Mouse (Mus musculus) spleen, adult 18-20 months (tissue): ENCODE data around the gene Galnt6.

Source experiments
- DNase-seq, 2 experiments: peaks; one replicate each; pipeline ENCODE4 v3.0.0; 2022; ENCODE audit warnings: mixed read lengths in 2 of 2

The Galnt6 gene

DNA sequence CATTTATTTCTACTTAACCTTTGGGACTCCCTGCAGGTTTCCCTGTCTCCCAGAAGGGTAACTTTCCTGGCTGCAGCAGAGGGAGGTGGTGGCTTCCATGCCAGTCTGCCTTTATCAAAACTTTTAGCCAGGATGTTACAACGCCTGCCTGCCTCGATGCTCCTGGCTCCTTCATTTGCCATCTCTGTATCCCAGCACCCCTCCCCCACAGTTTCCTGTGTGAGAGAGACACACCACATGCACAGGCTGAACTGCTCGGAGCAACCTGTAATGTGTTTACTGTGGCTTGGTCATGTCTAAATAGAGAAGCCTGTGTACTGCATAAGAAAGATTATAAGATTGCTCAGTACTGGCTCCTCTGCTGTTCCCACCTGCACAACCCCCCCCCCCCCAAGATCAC, 48.8 kb downstream of the Galnt6 start:
- DNase-seq: no peak

DNA sequence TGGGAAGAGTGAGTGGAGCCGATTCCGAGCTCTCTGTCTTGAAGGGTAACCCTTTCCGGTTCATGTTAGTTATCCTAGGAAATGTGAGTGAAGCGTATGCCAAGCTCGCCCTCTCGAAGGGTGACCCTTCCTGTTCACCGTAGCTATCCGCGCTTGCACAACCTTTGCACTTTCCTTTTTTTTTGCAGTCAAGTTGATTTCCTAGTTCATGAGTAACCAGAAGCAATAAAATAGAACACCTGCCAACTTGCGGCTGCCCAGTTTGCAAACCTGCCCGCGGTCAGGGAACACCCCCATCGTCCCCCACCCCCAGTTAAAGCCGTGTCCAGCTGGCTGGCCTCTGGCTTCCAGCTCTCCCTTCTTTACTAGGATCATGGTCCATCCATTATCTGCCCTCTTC, 50.2 kb downstream of the Galnt6 start:
- DNase-seq: no peak

DNA sequence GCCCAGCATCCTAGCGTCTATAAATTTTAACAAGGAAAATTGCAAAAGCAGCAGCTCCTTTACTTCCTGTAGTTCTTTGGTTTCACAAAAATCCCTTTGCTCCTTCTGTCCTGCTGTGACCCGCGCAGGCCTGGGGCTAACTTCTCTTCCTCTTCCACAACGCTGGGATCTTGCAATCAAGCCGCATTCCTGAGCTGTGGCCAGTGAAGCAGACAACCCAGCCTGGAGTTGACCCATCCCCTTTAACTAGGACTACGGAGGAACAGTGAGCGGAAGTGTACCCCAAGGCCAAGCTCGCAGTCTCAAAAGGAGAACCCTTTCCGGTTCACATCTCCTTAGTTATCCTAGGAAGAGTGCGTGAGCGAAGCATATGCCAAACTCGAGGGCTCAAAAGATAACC, 50.6 kb downstream of the Galnt6 start:
- DNase-seq: no peak

DNA sequence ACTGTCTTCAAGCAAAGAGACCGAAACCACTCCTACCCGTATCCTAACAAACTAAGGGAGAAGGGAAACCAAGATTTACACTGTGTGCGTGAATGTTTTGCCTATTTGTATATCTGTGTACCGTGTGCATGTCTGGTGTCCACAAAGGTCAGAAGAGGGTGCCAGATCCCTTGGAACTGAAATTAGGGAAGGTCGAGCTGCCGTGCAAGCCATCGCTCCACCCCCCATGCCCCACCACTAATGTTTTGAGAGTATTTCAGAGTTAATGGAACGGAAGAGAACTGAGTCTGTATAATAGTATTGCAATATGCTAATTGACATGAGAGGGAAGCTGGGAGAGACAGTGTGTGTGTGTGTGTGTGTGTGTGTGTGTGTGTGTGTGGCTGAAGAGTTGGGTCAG, 51.5 kb downstream of the Galnt6 start:
- no peak for DNase-seq

DNA sequence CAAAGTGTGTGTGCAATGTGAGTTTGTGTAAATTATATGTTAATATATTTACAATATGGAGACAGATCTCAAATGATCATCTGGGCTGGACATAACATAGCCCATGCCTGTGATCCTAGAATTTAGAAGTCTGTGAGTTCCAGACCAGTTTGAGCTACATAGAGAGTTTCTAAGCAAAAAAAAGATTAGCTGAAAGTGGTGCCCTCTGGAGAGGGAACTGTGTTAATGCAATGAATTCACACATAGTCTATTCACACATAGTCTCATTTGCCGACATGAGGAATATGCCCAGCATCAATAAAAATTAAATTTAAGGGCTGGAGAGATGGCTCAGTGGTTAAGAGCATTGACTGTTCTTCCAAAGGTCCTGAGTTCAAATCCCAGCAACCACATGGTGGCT, 52.7 kb downstream of the Galnt6 start:
- DNase-seq: no peak

DNA sequence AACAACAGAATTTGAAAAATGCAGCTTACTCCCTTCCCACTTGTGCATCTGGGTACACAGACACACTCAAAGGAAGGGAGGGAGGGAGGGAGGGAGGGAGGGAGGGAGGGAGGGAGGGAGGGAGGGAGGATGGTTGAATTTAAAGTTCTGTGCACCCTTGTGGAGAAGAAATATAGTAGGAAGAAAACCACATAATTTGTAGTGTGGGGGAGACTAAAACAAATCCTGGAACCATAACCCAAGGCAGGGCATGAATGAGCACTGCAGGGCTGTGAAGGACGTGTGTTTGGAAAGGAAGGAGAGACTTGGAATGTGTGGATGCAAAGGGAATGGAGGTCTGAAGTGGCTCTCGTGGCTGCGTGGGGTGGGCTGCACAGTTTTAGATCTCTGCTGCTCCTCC, 53.7 kb downstream of the Galnt6 start:
- DNase-seq: no peak

DNA sequence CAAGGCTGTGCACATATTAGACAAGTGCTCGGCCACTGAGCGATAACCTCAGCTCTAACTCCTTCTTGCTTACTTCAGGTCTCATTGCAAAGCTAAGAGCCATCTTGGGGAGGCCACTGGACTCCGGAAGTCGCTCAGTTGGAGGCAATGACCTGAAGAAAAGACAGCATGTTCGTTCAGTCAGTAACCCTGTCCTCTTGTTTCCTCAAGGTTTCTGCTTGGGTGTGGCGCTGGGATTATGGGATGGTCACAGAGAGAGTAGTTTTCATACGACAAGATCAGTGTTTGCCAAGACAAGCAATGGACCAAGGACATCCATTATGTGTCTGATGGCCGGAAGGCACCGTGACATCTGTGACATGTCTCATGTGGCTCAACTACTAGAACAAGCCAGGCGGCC, 54.6 kb downstream of the Galnt6 start:
- no peak for DNase-seq

DNA sequence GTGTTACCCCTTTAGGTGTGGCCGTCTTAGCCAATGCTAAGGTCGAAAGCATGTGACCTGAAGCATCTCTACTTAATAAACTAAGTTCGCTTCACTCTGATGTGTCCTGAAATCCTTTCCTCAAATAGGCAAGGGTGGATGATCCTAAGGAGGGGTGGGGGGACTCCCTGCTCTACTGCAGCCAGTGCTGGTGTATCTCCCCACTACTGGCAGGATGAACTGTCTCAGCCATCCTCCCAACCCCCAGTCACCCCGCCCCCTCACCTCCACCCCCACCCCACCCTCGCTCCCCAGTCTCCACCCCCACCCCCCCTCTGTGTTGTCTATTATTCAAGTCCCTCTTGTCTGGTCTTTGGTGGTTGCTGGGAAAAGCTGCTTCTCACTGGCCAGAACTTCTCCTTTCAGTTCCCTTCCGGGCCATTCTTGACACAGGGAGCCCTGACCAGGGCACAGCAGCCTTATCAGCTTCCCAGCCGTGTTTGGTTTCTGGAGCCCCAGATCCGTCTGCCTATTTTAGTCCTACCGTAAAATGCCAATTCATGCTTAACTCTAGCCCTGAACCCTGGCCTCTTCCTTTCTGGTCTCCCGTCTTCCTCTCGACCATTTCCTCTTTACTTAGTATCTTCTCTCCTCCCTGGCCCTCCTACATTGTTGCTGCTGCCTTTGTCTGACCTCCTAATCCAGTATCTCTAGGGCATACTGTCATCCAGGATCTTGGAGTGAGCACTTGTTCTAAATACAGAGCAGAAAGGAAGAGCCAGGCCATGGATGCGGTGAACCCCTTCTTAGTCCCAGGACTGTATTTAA, 55.4 kb downstream of the Galnt6 start:
- no peak for DNase-seq

DNA sequence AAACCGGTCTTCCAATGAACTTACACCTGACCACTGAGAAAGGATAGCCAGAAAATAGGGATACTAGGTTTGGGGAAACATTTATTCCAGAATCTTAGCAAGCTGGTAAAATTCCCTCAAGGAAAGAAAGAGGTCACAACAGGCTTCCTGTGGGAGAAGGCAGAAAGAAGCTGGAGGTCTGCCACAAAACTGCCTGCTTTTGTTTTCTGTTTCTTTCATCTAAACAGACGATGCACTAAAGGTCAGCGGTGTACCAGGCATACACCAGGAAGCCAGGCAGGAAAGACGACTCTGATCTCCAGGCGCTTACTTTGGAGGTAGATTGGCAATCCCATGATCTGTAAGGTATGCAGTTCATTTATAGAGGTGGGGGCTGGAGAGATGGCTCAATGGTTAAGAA, 58.3 kb downstream of the Galnt6 start:
- DNase-seq: no peak

DNA sequence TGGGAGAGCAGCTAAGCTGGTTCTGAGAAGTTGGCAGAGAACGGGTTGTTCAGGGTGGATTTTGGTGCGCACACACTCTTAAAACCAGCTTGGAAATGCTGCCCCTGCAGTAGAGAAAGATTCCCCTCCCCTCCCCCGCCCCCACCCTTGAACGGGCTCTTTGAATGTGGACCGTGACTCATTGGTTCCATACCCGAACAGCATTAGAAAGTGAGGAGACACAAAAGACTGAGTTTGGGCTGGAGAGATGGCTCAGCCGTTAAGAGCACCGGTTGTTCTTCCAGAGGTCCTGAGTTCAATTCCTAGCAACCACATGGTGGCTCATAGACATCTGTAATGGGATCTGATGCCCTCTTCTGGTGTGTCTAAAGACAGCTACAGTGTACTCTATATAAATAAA, 59.2 kb downstream of the Galnt6 start:
- no peak for DNase-seq

DNA sequence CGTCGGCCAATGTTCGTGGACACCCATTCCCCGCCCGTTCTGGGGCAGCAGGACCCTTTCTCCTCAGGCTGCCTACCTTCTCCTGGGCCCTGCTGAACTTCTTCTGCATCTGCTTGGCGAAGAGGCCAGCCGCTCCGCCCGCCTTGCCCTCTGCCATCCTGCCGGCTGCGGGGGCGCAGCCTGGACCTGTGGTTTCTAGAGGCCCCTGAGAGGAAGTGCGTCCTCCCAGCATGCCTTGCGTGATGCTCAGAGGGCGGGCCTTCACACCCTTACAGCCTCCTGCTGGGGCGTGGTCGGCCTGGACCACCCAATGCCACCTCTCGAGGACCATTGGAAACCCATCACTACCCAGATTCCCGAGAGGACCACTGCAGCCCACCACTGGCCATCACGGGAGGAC, 59.8 kb downstream of the Galnt6 start, which contains the start of gene Bin2:
Gene Bin2, minus strand, starts transcription at position 217 of the 400 bp plus-strand sequence.
- peak; percentile 84 to 90 for DNase-seq

DNA sequence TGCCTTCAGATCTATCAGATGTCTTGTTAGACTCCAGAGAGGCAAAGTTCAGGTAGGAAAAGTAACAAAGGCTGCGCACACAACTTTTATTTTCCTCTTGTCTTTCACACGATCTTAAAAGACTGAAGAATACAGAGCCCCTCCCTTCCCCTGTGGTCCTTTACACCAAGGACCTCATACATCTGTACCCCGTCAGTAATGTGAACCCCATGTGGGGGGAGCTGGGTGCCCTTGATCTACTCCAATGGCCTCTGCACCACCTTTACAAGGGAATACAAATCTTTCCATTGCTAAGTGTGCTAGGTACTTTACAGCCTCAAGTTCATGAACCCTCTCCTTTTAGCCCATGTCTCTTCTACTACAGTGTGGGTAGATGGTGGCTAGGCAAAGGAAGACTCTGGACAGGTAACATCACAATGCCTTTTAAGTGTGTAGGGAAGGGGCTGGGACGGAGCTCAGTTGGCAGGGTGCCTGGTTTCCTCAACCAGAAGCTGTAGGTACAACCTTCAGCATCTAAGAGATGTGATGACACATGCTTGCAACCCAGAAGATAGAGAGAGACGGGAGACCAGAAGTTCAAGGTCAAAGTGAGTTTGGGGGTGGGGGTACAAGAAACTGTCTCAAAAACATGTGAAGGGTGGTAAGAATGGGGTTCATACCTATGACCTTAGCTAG, 61.2 kb downstream of the Galnt6 start:
- peak in 1 of 2 experiments; percentile 48 for DNase-seq

DNA sequence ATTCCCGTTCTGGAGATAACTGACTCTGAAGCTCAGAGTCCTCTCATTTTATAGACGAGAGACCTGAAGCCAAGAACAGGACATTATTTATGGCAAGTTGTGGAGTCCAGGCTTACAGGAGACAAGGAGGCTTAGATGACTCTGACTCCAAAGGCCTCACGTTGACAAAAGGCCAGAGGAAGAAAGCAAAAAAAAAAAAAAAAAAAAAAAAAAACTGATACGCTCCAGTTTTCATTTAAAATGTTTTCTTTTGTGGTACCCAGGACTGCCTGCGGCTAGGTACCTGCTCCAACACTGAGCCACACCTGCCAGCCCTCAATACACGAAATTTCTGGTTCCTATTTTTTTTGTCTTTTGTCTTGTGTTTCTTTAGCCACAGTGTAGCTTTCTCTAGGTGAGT, 61.8 kb downstream of the Galnt6 start:
- no peak for DNase-seq

DNA sequence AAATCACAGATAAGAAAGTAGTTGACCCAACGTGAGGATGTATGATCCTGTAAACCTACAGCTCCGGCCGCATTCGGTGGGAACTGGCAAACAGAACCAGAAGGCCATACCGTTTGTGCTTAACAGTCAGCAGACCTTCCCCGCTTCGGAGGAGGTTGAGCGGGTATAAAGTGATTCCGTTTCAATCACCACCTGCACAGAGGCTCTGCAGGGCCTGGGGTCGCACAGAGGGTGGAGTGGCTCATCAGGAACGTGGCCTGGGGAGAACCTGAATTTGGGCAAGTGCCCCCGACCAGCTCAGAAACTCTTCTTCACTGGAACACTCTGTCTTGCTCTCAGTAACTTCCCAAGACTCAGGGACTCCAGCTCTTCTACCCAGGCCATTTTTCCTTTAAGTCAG, 62.3 kb downstream of the Galnt6 start:
- no peak for DNase-seq

DNA sequence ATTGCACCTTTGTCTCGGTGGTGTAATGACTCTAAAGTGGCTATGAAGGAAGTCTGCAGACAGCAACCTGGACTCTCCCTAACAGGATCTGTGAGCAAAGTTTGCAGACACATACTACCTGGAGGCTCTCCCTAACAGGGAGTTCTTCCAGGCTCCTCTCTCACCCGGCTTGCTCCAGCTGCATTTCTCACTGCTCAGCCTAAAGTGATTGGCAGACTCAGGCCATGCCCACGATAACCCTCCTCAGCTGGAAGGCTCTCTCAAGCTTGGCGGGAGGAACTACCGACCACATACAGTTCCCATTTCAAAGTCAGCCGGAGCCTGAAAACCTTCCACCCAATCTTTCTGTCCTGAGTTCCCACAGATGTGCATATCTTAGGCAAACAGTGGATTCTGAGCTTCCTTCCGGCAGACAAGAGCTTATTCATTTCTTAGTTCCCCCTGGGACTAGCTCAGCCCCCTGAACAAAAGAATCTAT, 62.9 kb downstream of the Galnt6 start:
- peak; percentile 30 to 46 for DNase-seq

DNA sequence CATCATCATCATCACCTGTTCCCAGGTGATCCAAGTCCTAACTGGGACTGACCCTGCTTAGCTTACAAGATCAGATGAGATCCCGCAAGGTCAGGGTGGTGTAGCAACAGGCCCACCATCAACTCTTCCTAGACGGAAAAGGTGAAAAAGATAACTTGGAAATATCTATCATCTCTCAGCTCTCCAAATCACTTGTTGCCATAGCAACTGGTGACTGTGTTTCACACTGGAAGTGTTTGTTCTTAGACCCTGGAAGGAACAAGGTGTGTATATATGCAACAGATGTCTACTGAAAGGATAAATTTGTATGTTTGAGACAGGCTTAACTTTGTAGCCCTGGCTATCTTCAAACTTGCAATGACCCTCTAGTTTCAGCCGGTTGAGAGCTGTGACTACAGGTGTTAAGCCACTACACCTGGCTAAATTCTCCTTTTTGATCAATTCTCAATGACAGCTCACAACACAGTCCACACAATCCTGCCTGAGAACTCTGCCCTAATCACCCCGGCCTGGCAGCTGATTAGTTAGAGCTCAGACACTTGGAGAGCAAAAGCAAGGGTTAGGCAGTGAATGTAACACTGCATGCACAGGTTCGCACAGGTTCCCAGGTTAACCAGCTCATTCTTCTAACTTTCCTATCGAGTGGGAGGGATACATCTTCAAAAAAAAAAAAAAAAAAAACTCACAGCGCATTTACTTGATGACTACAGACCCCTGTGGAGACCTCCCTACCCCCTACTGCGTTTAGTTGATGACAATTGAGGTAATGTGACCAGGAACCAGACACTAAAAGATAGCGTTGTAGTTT, 63.6 kb downstream of the Galnt6 start:
- DNase-seq: no peak

DNA sequence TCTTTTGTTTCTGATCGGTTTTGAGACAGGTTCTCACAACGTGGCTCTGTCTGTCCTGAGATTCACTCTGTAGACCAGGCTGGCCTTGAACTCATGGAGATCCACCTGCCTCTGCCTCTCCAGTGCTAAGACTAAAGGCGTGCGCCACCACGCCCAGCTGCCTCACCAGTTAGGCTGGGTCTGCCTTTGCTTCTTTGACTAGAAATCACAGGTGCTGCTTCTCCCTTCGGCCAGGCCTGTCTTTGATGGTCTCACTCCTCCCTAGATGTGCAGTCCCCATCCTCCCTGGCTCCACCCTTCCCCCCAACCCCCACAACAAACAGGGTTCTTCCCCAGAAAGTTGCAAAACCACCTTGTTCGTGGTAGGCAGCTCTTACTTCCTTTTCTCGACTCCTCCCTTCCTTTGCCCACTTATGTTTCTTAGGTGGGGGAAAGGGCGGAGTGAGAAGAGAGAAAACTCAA, 64.3 kb downstream of the Galnt6 start:
- DNase-seq: peak; percentile 79 to 83

DNA sequence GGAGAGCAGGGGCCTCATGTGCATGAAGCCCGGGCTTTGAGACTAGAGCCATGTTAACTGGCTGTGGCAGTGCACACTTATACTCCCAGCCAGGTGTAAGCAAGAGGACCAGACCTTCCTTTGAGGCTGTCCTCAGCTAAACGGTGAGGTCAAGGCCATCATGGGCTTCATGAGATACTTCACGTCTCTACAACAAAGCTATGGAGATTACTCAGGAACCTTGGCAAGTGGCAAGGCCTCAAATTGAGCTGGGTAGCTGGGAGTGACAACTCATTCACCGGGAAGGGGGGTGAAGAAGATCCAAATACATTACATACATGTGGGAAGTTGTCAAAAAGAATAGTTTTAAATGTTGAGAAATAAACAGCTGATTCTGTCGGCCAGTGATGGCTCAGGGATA, 68.4 kb downstream of the Galnt6 start:
- DNase-seq: no peak

DNA sequence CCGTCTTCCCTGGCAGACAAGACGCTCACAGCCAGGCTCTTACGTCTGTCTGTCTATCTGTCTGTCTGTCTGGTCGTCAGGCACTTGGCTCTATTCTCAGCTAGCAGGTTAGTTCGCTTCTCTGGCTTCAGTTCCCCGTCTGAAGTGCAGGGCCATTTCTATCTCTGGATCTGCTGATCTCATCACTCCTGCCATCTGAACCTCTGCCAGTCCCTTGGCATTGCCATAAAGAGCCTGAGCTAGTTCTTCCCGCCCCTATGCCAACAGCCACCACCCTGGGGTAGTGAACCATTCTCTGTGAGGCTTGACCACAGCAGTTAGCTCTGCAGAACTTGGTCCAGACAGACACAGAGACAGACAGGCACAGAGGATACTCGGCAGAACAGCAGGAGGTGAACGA, 68.9 kb downstream of the Galnt6 start:
- no peak for DNase-seq

DNA sequence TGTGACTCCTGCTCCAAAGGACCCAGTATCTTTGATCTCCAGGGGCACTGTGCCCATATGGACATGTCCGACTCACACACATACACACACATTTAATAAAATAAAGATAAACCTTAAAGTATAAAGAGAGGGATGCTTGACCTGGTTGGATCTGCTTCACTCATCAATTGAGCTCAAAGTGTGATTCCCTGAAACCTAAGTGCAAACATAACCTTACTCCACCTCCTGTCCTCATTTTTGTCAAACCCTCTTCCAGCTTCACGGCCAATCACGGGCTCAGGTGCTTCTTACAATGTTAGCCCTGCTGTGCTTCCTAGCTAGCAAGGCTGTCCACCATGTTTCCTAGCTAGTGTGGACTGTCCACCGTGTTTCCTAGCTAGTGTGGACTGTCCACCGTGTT, 74.0 kb downstream of the Galnt6 start:
- no peak for DNase-seq

DNA sequence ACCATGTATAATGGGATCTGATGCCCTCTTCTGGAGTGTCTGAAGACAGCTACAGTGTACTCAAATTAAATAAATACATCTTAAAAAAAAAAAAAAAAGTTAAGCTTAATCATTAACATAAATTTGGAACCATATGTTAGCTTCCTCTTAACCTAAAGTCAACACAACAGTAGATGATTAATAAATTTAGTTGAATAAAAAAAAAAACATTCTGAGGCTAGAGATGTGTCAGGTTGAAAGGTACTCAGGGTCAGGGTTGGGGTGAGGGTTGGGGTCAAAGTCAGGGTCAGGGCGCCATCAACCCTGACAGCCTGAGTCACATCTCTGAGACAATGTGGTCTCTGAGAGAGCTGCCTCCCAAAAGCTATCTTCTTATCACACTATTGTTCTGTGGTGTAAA, 74.9 kb downstream of the Galnt6 start:
- no peak for DNase-seq

DNA sequence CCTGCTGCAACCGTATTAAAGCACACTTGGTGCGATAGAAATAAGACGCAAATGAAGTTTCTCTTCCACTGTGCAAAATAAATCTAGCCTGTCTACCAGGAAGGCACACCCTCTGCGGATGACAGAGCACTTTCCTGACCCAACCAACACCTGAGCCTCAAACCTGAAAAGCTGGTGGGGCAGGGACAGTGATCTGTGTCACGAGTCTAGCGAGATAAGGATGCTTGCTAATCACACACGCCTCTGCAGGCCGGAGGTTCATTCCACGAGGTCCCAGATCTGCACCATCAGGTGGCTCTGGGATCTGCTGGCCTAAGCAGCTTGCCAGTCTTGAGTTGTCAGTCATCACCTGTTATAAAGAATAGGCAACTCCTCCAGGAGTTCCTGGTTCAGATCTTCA, 77.6 kb downstream of the Galnt6 start:
- DNase-seq: no peak

DNA sequence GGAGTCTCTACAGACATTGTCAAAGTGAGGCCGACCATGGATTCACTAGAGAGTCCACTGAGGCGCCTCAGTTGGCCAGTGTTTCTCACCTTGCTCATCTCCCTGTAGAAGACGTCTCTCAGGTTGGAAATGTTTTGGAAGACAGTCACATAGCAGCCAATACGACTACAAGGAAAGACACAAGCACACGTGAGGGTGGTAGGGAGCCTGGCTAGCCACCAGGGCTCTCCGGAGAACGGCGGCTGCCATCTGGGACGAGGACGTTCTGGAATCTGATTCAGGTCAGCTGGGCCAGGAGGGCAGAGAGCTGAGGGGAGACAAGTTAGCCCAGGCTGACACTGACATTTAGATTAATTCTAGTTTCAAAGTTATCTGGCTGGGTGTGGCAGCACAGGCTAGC, 79.1 kb downstream of the Galnt6 start:
- DNase-seq: no peak
